Mouse (Mus musculus) ovary, adult 10 weeks (tissue): Measurements from ENCODE around the gene Akap8l. TPM values are rescaled to one million over a fixed set of nuclear protein-coding genes. Genes with fewer than 3 reads are reported as not detected.

Experiments used
- polyA plus RNA-seq: library from polyadenylated mRNA; stranded (reverse); fragments of 350-450 nt; fragmentation: Illumina TruSeq; extraction: RNeasy Lipid Tissue Mini Kit (QIAGEN cat#74804); gene quantifications from one replicate; pipeline ENCODE4 v1.2.3, GENCODE M21; 2014

Gene Akap8l
- 15.4 TPM for polyA plus RNA-seq

GRCm38 (mm10) chr17:32350382-32350983, at the start of gene Akap8l:
Gene Akap8l, minus strand, starts transcription at chr17:32350607.

DNA sequence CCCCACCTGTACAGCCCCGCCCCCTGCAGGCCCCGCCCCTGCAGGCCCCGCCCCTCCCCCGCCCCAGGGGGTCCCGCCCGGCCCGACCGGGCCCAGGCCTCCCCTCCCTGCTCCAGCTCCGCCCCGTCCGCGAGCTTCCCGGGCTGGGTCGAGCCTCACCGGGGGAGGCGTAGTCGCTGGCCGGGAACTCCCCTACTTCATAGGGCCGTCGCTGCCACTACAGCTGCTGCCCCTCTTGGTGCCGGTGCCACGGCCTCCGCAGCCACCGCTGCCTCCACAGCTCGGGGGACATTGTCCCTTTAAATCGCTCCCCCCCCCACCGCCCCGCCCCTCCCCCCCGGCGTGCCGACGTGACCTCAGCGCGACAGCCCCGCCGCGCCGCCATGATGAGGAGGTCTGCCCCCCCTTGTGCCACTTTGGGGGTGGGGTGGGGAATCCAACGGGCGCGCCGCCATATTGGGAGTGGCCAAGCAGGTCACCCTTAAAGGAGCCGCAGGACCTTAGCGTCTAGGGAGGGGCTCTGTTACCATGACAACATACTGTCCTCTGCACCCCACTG, 38.8 kb upstream of the Akap8l start, which contains the start of gene Wiz:
Wiz (minus strand) TSS at position 339 of the 559 bp plus-strand sequence.

GRCm38 (mm10) chr17:32320597-32321389, 29.6 kb downstream of the Akap8l start, which contains the start of gene Akap8:
Gene Akap8, minus strand, starts transcription at chr17:32321238.

GRCm38 (mm10) chr17:32284262-32285137, 65.9 kb downstream of the Akap8l start, which contains the start of gene Brd4:
Gene Brd4, minus strand, starts transcription at chr17:32284722.

Other genes starting within 250 kb of the Akap8l start
- gene Notch3, start 183.8 kb downstream of the Akap8l start, polyA plus RNA-seq: 1.3 TPM
- 0.37 TPM for gene Ephx3, start 161.1 kb downstream of the Akap8l start, polyA plus RNA-seq
- 46.2 TPM for gene Brd4, start 65.9 kb downstream of the Akap8l start, polyA plus RNA-seq
- 99.0 TPM for gene Akap8, start 29.4 kb downstream of the Akap8l start, polyA plus RNA-seq
- gene Wiz, start 38.8 kb upstream of the Akap8l start, polyA plus RNA-seq: 4.0 TPM
- not detected for gene Rasal3, start 53.0 kb upstream of the Akap8l start, polyA plus RNA-seq
- not detected for gene Pglyrp2, start 73.6 kb upstream of the Akap8l start, polyA plus RNA-seq
- gene Cyp4f39, start 102.1 kb upstream of the Akap8l start, polyA plus RNA-seq: 0.43 TPM
- gene Cyp4f17, start 155.4 kb upstream of the Akap8l start, polyA plus RNA-seq: 1.4 TPM
- 3.8 TPM for gene Cyp4f16, start 186.0 kb upstream of the Akap8l start, polyA plus RNA-seq